Mouse (Mus musculus) gastrocnemius, postnatal 4 days (tissue): ENCODE data around the gene Nell2. TPM values are rescaled to one million over a fixed set of nuclear protein-coding genes. Genes with fewer than 3 reads are reported as not detected.

Experiments used
- DNase-seq, 2 experiments: peaks; one replicate each; pipeline ENCODE4 v3.0.0; 2021 to 2022; ENCODE audit warnings: low spot score in 2 of 2, mixed read lengths in 2 of 2
- total RNA-seq, 2 experiments: library from RNA; stranded (reverse); gene quantifications; 2 replicates each; pipeline ENCODE4 v1.2.3; 2021

Gene Nell2
- total RNA-seq, 2 experiments from 2014 or later = 0.73 to 1.1 TPM

DNA sequence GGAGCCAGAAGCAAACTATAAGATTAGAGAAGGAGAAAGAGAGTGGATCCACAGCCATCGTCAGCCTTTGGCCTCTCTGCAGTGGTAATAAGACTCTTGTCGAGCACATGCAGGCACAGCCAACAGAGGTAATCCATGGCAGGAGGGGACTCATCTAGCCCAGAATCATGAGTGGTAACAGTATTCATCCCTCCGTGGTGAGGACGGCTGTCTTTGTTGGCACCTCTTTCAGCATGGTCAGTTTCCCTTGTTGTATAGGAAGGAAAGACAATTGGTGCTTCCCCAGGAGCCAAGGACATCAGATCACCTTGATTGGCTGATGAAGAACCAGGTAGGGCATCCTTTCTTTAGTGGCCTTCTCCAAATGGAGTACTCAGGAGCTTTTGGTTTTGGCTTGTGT lies 419.7 kb downstream of the Nell2 start:
- DNase-seq = no peak

DNA sequence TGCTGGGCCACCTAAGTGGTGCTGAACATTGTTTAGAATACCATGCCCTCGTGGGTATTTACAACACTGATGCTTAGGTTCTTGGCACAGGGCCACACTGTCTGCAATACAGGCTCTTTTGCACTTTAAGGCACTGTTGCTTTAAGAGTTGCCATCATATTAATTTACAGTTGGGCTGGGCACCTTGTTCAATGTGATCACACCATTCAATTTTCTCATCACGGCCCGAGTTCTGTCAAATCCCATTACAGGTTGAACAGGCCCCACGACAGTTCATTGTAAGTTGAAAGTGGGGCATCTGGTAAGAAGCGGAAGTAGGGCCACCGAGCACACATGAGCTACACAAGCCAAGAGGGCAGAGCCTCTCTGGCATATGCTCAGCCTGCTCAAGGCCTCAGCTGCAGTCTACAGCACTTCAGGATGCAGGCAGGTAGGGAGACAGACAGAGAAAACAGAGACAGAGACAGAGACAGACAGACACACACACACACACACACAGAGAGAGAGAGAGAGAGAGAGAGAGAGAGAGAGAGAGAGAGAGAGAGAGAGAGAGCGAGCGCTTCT lies 421.0 kb downstream of the Nell2 start:
- no peak for DNase-seq

DNA sequence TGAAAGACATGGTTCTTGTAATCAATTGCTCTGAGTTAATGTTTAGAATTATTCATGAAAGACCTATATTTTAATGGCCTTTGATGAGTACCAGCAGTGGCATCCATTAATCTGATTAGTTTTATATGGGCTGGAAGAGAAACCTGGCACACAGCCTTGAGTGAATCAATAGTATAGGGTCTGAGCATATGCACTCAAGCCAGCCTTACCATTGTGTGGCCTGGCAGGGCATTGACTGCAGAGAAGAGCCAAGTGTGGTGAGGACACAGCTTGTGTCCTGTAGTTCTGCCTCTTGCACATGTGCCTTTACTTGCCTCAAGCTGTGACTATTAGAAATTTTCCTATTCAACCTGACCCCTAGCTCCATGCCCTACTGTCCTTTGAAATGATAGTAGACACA lies 426.8 kb downstream of the Nell2 start:
- DNase-seq = no peak

GRCm38 (mm10) chr15:95100133-95100532 lies 428.2 kb downstream of the Nell2 start:
- no peak for DNase-seq

DNA sequence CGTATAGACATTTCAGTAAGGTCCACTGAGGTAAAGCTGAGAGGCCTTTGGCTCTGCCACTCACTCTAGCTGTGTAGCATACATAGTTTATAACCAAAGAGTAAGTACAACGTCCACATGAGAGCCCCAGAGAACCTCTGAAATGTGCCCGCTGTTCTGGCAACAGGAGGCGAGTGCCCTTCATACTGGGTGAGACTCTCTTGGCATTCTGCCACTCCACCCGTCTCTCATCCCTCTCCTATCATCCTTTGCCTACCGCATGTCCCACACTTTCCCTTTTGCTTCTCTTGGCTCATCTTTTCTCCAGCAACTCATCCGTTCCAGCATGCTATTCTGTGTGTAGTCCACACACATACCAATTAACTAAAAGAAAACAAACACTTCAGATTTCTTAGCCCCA lies 442.4 kb downstream of the Nell2 start:
- DNase-seq = no peak

DNA sequence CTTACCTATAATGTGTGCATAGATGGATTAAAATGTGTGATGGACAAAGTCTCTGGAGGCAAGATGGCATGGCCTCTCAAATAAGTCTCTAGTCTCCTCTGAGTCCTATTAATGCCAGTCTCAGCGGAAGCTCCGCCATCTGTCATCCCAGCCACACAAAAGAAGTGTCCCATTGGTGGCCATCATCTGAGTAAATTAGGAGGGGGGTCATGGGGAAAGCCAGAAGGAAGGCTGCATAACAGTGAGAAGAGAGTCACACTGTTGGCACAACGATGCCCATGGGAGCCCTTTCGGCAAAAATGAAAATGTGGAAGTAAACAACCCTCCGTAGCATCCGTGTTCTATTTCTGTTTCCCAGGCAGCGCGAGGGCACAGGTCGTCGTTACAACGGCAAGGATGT lies 446.7 kb downstream of the Nell2 start:
- no peak for DNase-seq

- DNase-seq = no peak
Observed at GRCm38 (mm10) chr15:95075356-95075755, 453.0 kb downstream of the Nell2 start.

- DNase-seq = no peak
Observed at GRCm38 (mm10) chr15:95070881-95071280, 457.5 kb downstream of the Nell2 start.

DNA sequence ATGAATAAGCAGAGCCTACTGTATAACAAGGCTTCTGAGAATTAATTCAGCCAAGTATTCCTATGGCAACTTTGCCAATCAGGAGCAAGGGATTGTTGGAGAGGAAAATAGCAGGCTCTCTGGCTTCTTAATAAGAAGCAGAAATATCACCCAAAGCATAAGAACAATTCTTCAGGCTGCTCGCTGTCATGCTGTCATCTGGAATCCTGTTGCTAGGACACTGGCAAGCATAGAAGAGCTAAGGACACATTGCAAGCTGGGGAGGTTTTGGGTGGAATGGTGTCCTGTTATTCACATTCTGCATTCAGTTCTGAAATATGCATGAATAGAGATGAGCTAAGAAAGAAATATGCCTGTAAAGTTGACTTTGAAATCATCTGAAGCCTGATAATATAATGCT lies 459.6 kb downstream of the Nell2 start:
- DNase-seq = no peak

- no peak for DNase-seq
Observed at GRCm38 (mm10) chr15:95068023-95068422, 460.3 kb downstream of the Nell2 start.

- no peak for DNase-seq
Observed at GRCm38 (mm10) chr15:95055081-95055650, 473.2 kb downstream of the Nell2 start.

GRCm38 (mm10) chr15:95049171-95049729 lies 479.1 kb downstream of the Nell2 start:
- DNase-seq = no peak

- DNase-seq = no peak
Observed at GRCm38 (mm10) chr15:95047486-95047885, 480.9 kb downstream of the Nell2 start.

GRCm38 (mm10) chr15:95044011-95044410 lies 484.3 kb downstream of the Nell2 start:
- DNase-seq = no peak

DNA sequence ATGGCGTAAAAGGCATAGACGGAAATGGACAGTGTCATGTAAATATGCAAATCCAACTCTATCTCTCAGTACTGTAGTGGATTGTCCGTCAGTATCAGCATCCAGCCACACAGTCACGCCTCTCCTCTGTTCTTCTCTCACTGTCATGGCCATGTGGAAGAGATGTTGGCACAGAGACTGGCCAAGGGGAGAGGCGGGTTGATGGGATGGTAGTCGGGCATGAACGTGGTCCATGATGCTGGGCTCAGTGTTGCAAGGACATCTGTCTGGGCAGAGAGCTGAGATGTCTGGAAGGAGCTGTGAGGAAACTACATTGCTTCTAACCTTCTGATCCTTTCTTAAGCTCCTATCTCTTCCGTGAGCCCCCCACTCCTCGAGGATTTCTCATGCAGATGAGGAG lies 485.9 kb downstream of the Nell2 start:
- DNase-seq = no peak

GRCm38 (mm10) chr15:95029487-95029875 lies 498.9 kb downstream of the Nell2 start:
- DNase-seq = no peak

DNA sequence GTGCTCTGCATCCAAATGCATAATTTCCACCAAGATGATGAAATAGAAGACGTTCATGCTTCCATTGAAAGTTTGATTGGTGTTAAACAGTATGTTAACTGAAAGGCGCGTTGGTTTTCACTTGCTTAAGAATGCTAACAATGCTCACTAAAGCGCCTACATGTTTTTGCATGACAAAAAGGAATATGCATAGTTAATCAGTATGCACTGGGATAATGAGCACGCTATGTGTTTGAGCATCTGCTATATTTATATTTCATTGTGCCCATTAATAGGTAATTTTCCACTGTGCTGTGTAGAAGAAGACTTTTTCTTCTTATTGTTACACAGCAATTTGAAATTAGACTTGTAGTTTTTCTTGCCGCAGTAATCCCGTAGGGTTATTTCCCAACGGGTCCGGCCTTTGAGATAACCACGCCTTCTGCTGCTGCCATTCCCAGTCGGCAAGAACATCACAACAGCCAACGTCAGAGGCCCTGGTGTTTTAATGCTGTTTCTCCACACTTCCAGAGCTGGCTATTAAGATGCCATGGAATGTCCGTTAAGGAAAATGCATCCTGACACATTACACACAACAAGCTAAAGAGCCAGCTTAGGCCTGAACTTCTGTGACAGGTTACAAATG lies 499.4 kb downstream of the Nell2 start:
- no peak for DNase-seq

Other genes with a start within 250 kb of the Nell2 start
- gene Dbx2, start 127.4 kb upstream of the Nell2 start, total RNA-seq = under 1 TPM in 1 of 2 experiments, not detected in 1; 0.22 TPM